Mouse (Mus musculus): ENCODE data around the gene Gm28539. TPM values are rescaled to one million over a fixed set of nuclear protein-coding genes. Genes with fewer than 3 reads are reported as not detected.

Gene Gm28539
- total and polyA plus RNA-seq, 3 experiments, result 2.9 to 13.9 TPM; not detected in 1

GRCm38 (mm10) chr16:18893840-18894372, 57.5 kb downstream of the Gm28539 start:
- no peak for DNase-seq (ENCODE audit: low read depth, low spot score)
- TF ChIP-seq RAD21 (IDR thresholded peaks at IDR 0.05; ENCODE audit: low read depth, low read length), result no peak
- no peak for TF ChIP-seq RCOR1 (IDR thresholded peaks at IDR 0.05; ENCODE audit: low read depth, low read length)
- TF ChIP-seq MAFK (IDR thresholded peaks at IDR 0.05; ENCODE audit: borderline replicate concordance, low read depth, low read length), result no peak
- TF ChIP-seq TAL1 (IDR thresholded peaks at IDR 0.05; ENCODE audit: low read length), result no peak
- no peak for TF ChIP-seq ZMIZ1 (IDR thresholded peaks at IDR 0.05; ENCODE audit: low read depth, low read length)
- no peak for TF ChIP-seq HCFC1 (IDR thresholded peaks at IDR 0.05; ENCODE audit: low read depth, low read length)
- TF ChIP-seq POLR2A (IDR thresholded peaks at IDR 0.05; ENCODE audit: control insufficient read depth in 1 of 2, insufficient read depth in 1 of 2, low read depth in 1 of 2, low read length in 2 of 2, poor library complexity in 1 of 2), result no peak
- no peak for TF ChIP-seq ELF1 (IDR thresholded peaks at IDR 0.05; ENCODE audit: low read depth, low read length)
- no peak for TF ChIP-seq MAZ (IDR thresholded peaks at IDR 0.05; ENCODE audit: low read depth, low read length)
- TF ChIP-seq MAX (IDR thresholded peaks at IDR 0.05; ENCODE audit: low read length), result no peak
- TF ChIP-seq USF1 (IDR thresholded peaks at IDR 0.05; ENCODE audit: low read depth, low read length), result no peak
- Histone ChIP-seq H3K79me2 (ENCODE audit: control insufficient read depth, insufficient read depth, low read length, poor library complexity) (peaks cover 40% of the 10 kb centered on the region), H3K4me3 (ENCODE audit: control insufficient read depth in 1 of 2, insufficient read depth in 1 of 2, low read depth in 2 of 2, low read length in 2 of 2) (no peak overlapping the region), H3K27ac (ENCODE audit: control insufficient read depth, low read depth, low read length) (no peak overlapping the region), H3K4me1 (ENCODE audit: control insufficient read depth in 1 of 2, insufficient read depth in 2 of 2, low read length in 2 of 2) (peaks cover 14 to 21% of the 10 kb centered on the region in 2 experiments), H3K9me3 (replicated peaks; ENCODE audit: insufficient read depth, low read length) (no peaks in the 10 kb centered on the region), H3K36me3 (ENCODE audit: control insufficient read depth in 1 of 2, insufficient read depth in 2 of 2, low read length in 2 of 2) (peaks cover 18 to 49% of the 10 kb centered on the region in 2 experiments), H3K9ac (ENCODE audit: control insufficient read depth, low read depth, low read length, poor library complexity, severe bottlenecking) (no peak overlapping the region), H3K27me3 (ENCODE audit: control insufficient read depth in 1 of 2, insufficient read depth in 2 of 2, low read length in 2 of 2) (no peaks in the 10 kb centered on the region)

- peaks cover 26 to 44% of the 10 kb centered on the region in 2 experiments for H3K36me3 ChIP-seq (ENCODE audit: control insufficient read depth in 1 of 2, insufficient read depth in 2 of 2, low read length in 2 of 2)
- no peak overlapping the region for H3K9ac ChIP-seq (ENCODE audit: control insufficient read depth, low read depth, low read length, poor library complexity, severe bottlenecking)
- no peaks in the 10 kb centered on the region for H3K27me3 ChIP-seq (ENCODE audit: control insufficient read depth in 1 of 2, insufficient read depth in 2 of 2, low read length in 2 of 2)
- H3K4me1 ChIP-seq (ENCODE audit: control insufficient read depth in 1 of 2, insufficient read depth in 2 of 2, low read length in 2 of 2), result peaks cover 14 to 19% of the 10 kb centered on the region in 2 experiments
- H3K27ac ChIP-seq (ENCODE audit: control insufficient read depth, low read depth, low read length), result no peak overlapping the region
- peak; percentile 61 for DNase-seq (ENCODE audit: low read depth, low spot score)
- peaks cover 28% of the 10 kb centered on the region for H3K79me2 ChIP-seq (ENCODE audit: control insufficient read depth, insufficient read depth, low read length, poor library complexity)
- H3K4me3 ChIP-seq (ENCODE audit: control insufficient read depth in 1 of 2, insufficient read depth in 1 of 2, low read depth in 2 of 2, low read length in 2 of 2), result no peak overlapping the region
- H3K9me3 ChIP-seq (replicated peaks; ENCODE audit: insufficient read depth, low read length), result no peaks in the 10 kb centered on the region
- TF ChIP-seq ZKSCAN1 (IDR thresholded peaks at IDR 0.05; ENCODE audit: low read depth, low read length) (no peak), ZC3H11A (IDR thresholded peaks at IDR 0.05; ENCODE audit: low read depth, low read length) (no peak), ZMIZ1 (IDR thresholded peaks at IDR 0.05; ENCODE audit: low read depth, low read length) (no peak), EP300 (IDR thresholded peaks at IDR 0.05; ENCODE audit: low read depth in 1 of 2, low read length in 2 of 2) (peak; percentile 76 to 86), USF1 (IDR thresholded peaks at IDR 0.05; ENCODE audit: low read depth, low read length) (no peak), BHLHE40 (IDR thresholded peaks at IDR 0.05; ENCODE audit: borderline replicate concordance, low read depth, low read length) (peak; percentile 16; the same call in 1 of the 2 replicates), HCFC1 (IDR thresholded peaks at IDR 0.05; ENCODE audit: low read depth, low read length) (0 out of 2 replicates have a peak, but pooled peaks have one; percentile 49), RAD21 (IDR thresholded peaks at IDR 0.05; ENCODE audit: low read depth, low read length) (no peak), POLR2AphosphoS5 (IDR thresholded peaks at IDR 0.05; ENCODE audit: borderline replicate concordance, low read depth, low read length) (no peak), USF2 (IDR thresholded peaks at IDR 0.05; ENCODE audit: borderline replicate concordance in 1 of 2, insufficient read depth in 1 of 2, low read depth in 1 of 2, low read length in 2 of 2) (no peak), CTCF (IDR thresholded peaks at IDR 0.05 in 2 of 3, conservative IDR thresholded peaks at IDR 0.05 in 1 of 3; ENCODE audit: control insufficient read depth in 1 of 3, insufficient read depth in 1 of 3, low read depth in 2 of 3, low read length in 3 of 3, poor library complexity in 1 of 3, severe bottlenecking in 1 of 3) (no peak), CHD1 (IDR thresholded peaks at IDR 0.05; ENCODE audit: low read depth, low read length) (no peak), KAT2A (conservative IDR thresholded peaks at IDR 0.05; ENCODE audit: low read depth, low read length) (no peak), NELFE (IDR thresholded peaks at IDR 0.05; ENCODE audit: low read depth, low read length) (no peak), SIN3A (IDR thresholded peaks at IDR 0.05; ENCODE audit: low read length) (peak; percentile 89), CHD2 (IDR thresholded peaks at IDR 0.05; ENCODE audit: low read length) (no peak), RCOR1 (IDR thresholded peaks at IDR 0.05; ENCODE audit: low read depth, low read length) (peak; percentile 84), MEF2A (IDR thresholded peaks at IDR 0.05; ENCODE audit: extremely low read depth, insufficient replicate concordance, low read depth, low read length, poor library complexity, severe bottlenecking) (no peak), ZNF384 (IDR thresholded peaks at IDR 0.05; ENCODE audit: low read depth, low read length) (peak; percentile 92), TAL1 (IDR thresholded peaks at IDR 0.05; ENCODE audit: low read length) (peak; percentile 59), POLR2A (IDR thresholded peaks at IDR 0.05; ENCODE audit: control insufficient read depth in 1 of 2, insufficient read depth in 1 of 2, low read depth in 1 of 2, low read length in 2 of 2, poor library complexity in 1 of 2) (no peak), GATA1 (IDR thresholded peaks at IDR 0.05; ENCODE audit: low read depth, low read length) (peak; percentile 88), ELF1 (IDR thresholded peaks at IDR 0.05; ENCODE audit: low read depth, low read length) (no peak; the same call in 1 of the 2 replicates), MAFK (IDR thresholded peaks at IDR 0.05; ENCODE audit: borderline replicate concordance, low read depth, low read length) (no peak), E2F4 (IDR thresholded peaks at IDR 0.05; ENCODE audit: borderline replicate concordance, low read depth, low read length) (no peak), NRF1 (IDR thresholded peaks at IDR 0.05; ENCODE audit: insufficient read depth, low read depth, low read length, poor library complexity, severe bottlenecking) (no peak), SMC3 (IDR thresholded peaks at IDR 0.05; ENCODE audit: low read depth, low read length) (no peak)
These were observed 58.9 kb downstream of the Gm28539 start for GRCm38 (mm10) chr16:18895249-18895648.
